Mouse (Mus musculus): ENCODE results near the gene Smyd1. TPM values are rescaled to one million over a fixed set of nuclear protein-coding genes. Genes with fewer than 3 reads are reported as not detected.

Gene Smyd1
- polyA plus RNA-seq (2016; fragmentation: Nextera tagmentation; extraction: Ambion mirVana), result 0.61 and 2.4 TPM in 2 replicates

- Histone ChIP-seq H3K4me3 (no peak within 1 kb of the TSS), H3K36me3 (no peaks in the 10 kb centered on the region), H3K27me3 (no peaks in the 10 kb centered on the region), H3K4me1 (no peaks in the 10 kb centered on the region), H3K27ac (no peak within 1 kb of the TSS), H3K9me3 (replicated peaks) (no peaks in the 10 kb centered on the region), H3K9ac (no peak within 1 kb of the TSS), H3K4me2 (replicated peaks) (no peak within 1 kb of the TSS)
- 84% methylated on average over 3 of the region's 3 CpGs for WGBS
- ATAC-seq (ENCODE audit: low FRiP score), result no peak
These were observed at the start of gene Smyd1 for GRCm38 (mm10) chr6:71321826-71322283. TSS of gene Smyd1 (minus strand) at chr6:71322233.

DNA sequence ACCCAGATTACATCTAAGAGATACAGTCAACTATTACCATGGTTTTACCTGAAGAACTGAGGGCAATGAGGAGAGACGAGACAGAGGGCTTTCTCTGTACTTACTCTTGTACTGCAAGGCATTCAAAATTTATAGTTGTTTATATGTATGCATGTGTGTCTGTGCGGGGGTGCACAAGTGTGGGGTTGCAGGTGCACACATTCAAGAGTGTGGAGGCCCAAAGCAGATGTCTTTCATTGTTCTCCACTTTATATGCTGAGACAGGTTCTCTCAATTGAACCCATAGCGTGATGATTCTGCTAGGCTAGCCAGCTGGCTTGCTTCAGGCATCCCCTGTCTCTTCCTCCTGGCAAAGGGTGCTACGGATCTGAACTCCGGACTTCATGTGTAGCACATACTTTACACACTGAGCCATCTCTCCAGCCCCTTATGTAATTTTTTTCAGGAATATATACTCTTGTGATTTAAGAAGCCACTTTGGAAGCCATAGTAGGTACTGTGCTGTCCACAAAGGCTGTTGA lies 49.1 kb upstream of the Smyd1 start:
- H3K27me3 ChIP-seq, result no peaks in the 10 kb centered on the region
- H3K9me3 ChIP-seq (replicated peaks), result no peaks in the 10 kb centered on the region
- no peak for ATAC-seq (ENCODE audit: low FRiP score)
- no peak overlapping the region for H3K9ac ChIP-seq
- H3K36me3 ChIP-seq, result no peaks in the 10 kb centered on the region
- 88% methylated on average over 5 of the region's 5 CpGs for WGBS
- H3K4me1 ChIP-seq, result no peaks in the 10 kb centered on the region
- no peak overlapping the region for H3K4me3 ChIP-seq
- H3K27ac ChIP-seq, result no peak overlapping the region
- no peak overlapping the region for H3K4me2 ChIP-seq (replicated peaks)

DNA sequence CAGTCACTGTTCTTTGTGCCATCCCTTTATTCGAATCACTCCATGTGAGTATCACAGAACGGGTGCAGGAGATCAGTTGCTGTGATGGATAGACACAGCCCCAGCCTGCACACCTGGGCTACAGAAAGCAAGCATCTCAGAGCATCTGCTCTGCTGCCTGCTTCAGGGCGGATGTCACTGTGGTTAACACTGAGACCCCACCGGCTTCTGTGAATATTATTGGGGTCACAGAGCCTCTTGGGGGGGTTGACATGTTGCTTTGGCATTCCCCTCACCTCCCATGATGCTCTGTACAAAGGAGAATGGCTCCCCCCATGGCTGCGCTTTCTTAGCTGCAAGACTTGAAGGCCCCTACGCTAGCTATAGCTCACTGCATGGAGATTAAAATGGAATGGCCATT lies 47.4 kb upstream of the Smyd1 start:
- Histone ChIP-seq H3K9ac (no peak overlapping the region), H3K36me3 (no peaks in the 10 kb centered on the region), H3K27me3 (no peaks in the 10 kb centered on the region), H3K9me3 (replicated peaks) (no peaks in the 10 kb centered on the region), H3K4me3 (no peak overlapping the region), H3K27ac (no peak overlapping the region), H3K4me2 (replicated peaks) (no peak overlapping the region), H3K4me1 (no peaks in the 10 kb centered on the region)
- no peak for ATAC-seq (ENCODE audit: low FRiP score)
- 88% methylated on average over 6 of the region's 6 CpGs for WGBS

DNA sequence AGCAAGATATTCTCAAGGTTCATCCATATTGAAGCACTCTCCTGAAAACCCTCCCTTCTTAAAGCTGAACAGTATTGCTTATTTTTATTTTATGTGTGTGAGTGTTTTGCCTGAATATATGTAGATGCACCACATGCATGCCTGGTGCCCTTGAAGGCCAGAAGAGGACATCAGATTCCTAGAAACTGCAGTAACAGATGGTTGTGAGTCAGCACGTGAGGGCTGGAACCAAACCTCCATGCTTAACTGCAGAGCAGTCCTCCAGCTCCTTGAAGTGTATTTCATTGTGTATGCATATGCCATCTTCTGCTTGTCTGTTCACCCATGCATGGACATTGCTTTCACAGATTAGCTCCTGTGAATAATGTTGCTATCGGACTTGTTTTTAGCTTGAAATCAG lies 42.0 kb upstream of the Smyd1 start:
- no peak overlapping the region for H3K27ac ChIP-seq
- H3K36me3 ChIP-seq, result no peaks in the 10 kb centered on the region
- H3K9ac ChIP-seq, result no peak overlapping the region
- 73% methylated on average over 2 of the region's 2 CpGs for WGBS
- no peaks in the 10 kb centered on the region for H3K4me1 ChIP-seq
- no peaks in the 10 kb centered on the region for H3K9me3 ChIP-seq (replicated peaks)
- ATAC-seq (ENCODE audit: low FRiP score), result no peak
- no peak overlapping the region for H3K4me3 ChIP-seq
- no peaks in the 10 kb centered on the region for H3K27me3 ChIP-seq
- H3K4me2 ChIP-seq (replicated peaks), result no peak overlapping the region

GRCm38 (mm10) chr6:71361156-71361670 lies 39.2 kb upstream of the Smyd1 start:
- no peak for ATAC-seq (ENCODE audit: low FRiP score)
- Histone ChIP-seq H3K36me3 (no peaks in the 10 kb centered on the region), H3K9me3 (replicated peaks) (no peaks in the 10 kb centered on the region), H3K4me1 (no peaks in the 10 kb centered on the region), H3K9ac (no peak overlapping the region), H3K4me2 (replicated peaks) (no peak overlapping the region), H3K4me3 (no peak overlapping the region), H3K27me3 (no peaks in the 10 kb centered on the region), H3K27ac (no peak overlapping the region)
- 88% methylated on average over 10 of the region's 10 CpGs for WGBS

DNA sequence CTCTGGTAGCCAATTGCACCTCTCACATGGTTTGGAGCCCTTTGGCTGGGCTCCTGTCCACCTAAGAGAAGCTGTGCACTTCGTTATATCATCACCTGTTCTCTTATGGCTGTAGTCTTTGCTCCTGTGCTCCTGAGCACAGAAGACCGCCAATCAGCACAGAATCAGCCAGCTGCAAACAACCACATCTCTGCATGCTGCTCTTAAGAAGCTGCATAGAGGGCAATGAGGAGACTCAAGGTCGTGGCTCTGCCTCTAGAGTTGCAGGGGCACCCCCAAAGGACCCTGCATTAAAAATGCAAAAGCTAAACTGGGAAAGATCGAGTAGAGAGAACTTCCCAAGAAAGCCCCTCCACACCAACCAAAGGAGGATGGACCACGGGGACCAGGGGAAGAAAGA lies 38.7 kb upstream of the Smyd1 start:
- Histone ChIP-seq H3K9me3 (replicated peaks) (no peaks in the 10 kb centered on the region), H3K4me3 (no peak overlapping the region), H3K36me3 (no peaks in the 10 kb centered on the region), H3K27ac (no peak overlapping the region), H3K9ac (no peak overlapping the region), H3K27me3 (no peaks in the 10 kb centered on the region), H3K4me2 (replicated peaks) (no peak overlapping the region), H3K4me1 (no peaks in the 10 kb centered on the region)
- ATAC-seq (ENCODE audit: low FRiP score), result no peak
- 71% methylated on average over 5 of the region's 5 CpGs for WGBS

- H3K4me2 ChIP-seq (replicated peaks), result no peak overlapping the region
- H3K4me3 ChIP-seq, result no peak overlapping the region
- 78% methylated on average over 4 of the region's 4 CpGs for WGBS
- H3K27ac ChIP-seq, result no peak overlapping the region
- H3K9ac ChIP-seq, result no peak overlapping the region
- H3K36me3 ChIP-seq, result no peaks in the 10 kb centered on the region
- H3K27me3 ChIP-seq, result no peaks in the 10 kb centered on the region
- H3K4me1 ChIP-seq, result no peaks in the 10 kb centered on the region
- no peaks in the 10 kb centered on the region for H3K9me3 ChIP-seq (replicated peaks)
- no peak for ATAC-seq (ENCODE audit: low FRiP score)
These were observed 38.2 kb upstream of the Smyd1 start for GRCm38 (mm10) chr6:71360221-71360620.

DNA sequence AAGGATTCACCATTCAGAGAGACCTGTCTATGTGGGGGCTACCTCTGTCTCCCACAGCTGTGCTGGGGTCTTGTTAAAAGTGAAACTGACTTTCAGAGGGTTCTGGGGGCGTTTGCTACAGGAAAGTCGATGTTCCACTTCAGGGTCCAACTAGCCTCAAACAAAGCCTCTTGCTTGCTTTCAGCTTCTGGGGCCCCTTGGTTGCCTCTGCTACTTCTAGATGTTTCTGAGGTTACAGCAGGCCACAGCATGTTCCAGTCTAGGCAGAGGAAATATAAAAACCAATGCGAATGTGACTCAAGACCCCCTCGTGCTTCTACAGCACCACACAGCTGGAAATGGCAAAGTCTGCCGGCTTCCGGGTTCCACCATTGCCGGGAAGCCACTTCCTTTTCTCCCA lies 35.5 kb upstream of the Smyd1 start:
- H3K27ac ChIP-seq, result no peak overlapping the region
- no peaks in the 10 kb centered on the region for H3K36me3 ChIP-seq
- H3K4me2 ChIP-seq (replicated peaks), result no peak overlapping the region
- no peaks in the 10 kb centered on the region for H3K4me1 ChIP-seq
- no peak overlapping the region for H3K4me3 ChIP-seq
- no peaks in the 10 kb centered on the region for H3K27me3 ChIP-seq
- WGBS, result 91% methylated on average over 7 of the region's 7 CpGs
- no peaks in the 10 kb centered on the region for H3K9me3 ChIP-seq (replicated peaks)
- ATAC-seq (ENCODE audit: low FRiP score), result no peak
- H3K9ac ChIP-seq, result no peak overlapping the region

DNA sequence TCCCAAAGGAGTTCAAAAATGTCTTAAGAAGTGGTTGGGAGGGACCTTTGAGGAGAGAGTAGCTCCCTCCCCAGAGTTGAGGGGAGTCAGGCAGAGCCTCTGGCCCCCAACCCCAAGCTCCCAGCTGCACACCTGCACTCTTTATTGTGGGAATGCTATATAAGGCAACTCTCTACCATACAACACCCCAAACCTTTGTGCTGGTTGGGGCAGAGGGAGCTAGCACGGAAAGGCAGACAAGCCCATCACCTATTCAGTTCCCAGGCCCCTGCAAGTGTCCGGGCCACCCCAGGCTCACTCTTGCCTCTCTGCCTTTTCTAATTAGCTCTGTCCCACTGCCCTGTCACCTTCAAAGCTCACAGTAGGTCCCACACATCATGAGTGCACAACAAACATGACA lies 31.7 kb upstream of the Smyd1 start:
- 83% methylated on average over 2 of the region's 2 CpGs for WGBS
- no peaks in the 10 kb centered on the region for H3K36me3 ChIP-seq
- H3K4me1 ChIP-seq, result no peaks in the 10 kb centered on the region
- H3K27ac ChIP-seq, result no peak overlapping the region
- no peak overlapping the region for H3K4me2 ChIP-seq (replicated peaks)
- H3K27me3 ChIP-seq, result no peaks in the 10 kb centered on the region
- H3K9ac ChIP-seq, result no peak overlapping the region
- H3K4me3 ChIP-seq, result no peak overlapping the region
- ATAC-seq (ENCODE audit: low FRiP score), result no peak
- H3K9me3 ChIP-seq (replicated peaks), result no peaks in the 10 kb centered on the region

DNA sequence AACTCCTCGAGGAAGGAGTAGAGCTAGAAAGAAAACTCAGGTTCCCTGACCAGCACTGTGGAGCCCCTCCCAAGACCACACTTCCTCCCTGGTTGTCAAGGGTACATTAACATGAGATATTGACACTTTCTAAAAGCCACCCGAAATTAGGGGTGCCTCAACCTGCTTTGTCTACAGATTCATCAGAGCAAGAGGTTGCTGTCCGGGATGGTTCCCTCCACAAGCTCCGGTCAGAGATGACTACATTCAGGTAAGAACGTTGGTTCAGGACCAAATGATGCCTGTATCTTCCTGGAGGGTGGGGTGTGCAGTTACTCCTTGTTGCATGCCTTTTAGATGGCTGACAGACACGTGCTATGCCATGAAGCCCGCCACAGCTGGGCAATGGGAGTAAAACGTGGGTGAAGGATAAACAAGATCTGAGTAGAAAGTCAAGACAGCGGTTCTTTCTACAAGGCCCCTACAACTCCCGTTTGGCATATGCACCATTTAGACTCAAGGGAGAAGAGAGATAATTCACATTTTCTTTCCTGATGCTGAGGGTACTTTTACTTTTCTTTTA lies 30.9 kb upstream of the Smyd1 start:
- H3K9ac ChIP-seq, result no peak overlapping the region
- no peaks in the 10 kb centered on the region for H3K4me1 ChIP-seq
- no peak overlapping the region for H3K27ac ChIP-seq
- H3K36me3 ChIP-seq, result no peaks in the 10 kb centered on the region
- H3K27me3 ChIP-seq, result no peaks in the 10 kb centered on the region
- H3K4me2 ChIP-seq (replicated peaks), result no peak overlapping the region
- no peak overlapping the region for H3K4me3 ChIP-seq
- no peak for ATAC-seq (ENCODE audit: low FRiP score)
- WGBS, result 87% methylated on average over 10 of the region's 10 CpGs
- peaks cover 2% of the 10 kb centered on the region; the same call in 1 of the 2 replicates for H3K9me3 ChIP-seq (replicated peaks)

- no peak overlapping the region for H3K4me2 ChIP-seq (replicated peaks)
- H3K4me3 ChIP-seq, result no peak overlapping the region
- no peaks in the 10 kb centered on the region for H3K27me3 ChIP-seq
- 93% methylated on average over 6 of the region's 6 CpGs for WGBS
- no peaks in the 10 kb centered on the region for H3K36me3 ChIP-seq
- peaks cover 4% of the 10 kb centered on the region; the same call in 1 of the 2 replicates for H3K9me3 ChIP-seq (replicated peaks)
- ATAC-seq (ENCODE audit: low FRiP score), result no peak
- H3K27ac ChIP-seq, result no peak overlapping the region
- H3K9ac ChIP-seq, result no peak overlapping the region
- H3K4me1 ChIP-seq, result no peaks in the 10 kb centered on the region
These were observed 30.2 kb upstream of the Smyd1 start for GRCm38 (mm10) chr6:71352201-71352600.

DNA sequence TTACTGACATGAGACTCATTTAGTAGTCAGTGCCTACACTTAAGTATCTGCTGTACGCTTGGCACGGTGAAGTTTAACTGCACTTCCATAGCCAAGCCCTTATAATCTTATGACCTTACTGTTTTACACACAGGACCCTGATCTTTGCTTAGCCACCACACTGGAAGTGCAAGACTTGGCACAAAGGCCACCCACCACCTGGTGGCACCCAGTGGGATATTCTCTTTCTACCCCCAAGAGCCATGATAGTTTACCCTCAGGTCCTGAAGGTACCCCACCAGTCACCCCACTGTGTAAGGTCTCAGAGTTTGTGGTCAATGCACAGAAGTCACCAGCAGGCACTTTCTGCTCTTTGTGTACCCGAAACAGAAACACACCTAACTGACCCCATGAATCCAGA lies 29.2 kb upstream of the Smyd1 start:
- 97% methylated on average over 3 of the region's 3 CpGs for WGBS
- Histone ChIP-seq H3K9me3 (replicated peaks) (peaks cover 4% of the 10 kb centered on the region; the same call in 1 of the 2 replicates), H3K9ac (no peak overlapping the region), H3K27ac (no peak overlapping the region), H3K4me2 (replicated peaks) (no peak overlapping the region), H3K36me3 (no peaks in the 10 kb centered on the region), H3K27me3 (no peaks in the 10 kb centered on the region), H3K4me3 (no peak overlapping the region), H3K4me1 (no peaks in the 10 kb centered on the region)
- ATAC-seq (ENCODE audit: low FRiP score), result no peak

DNA sequence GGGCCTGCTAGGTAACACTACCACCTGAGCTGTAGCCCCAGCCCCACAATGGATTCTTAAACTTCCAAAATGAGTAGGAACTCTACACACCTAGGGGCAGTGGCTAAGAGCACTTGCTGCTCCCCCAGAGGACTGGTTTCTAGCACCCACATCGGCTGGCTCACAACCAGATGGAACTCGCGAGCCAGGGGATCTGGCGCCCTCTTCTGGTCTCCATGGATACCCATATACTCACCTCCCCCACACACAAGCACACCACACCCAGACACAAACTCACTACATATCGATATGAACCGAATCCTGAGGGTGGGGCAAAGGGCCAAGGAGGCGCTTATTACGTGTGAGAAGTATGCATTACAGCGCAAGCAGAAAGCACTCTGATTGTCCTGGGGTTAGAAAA lies 26.0 kb upstream of the Smyd1 start:
- Histone ChIP-seq H3K27ac (no peak overlapping the region), H3K4me2 (replicated peaks) (no peak overlapping the region), H3K27me3 (no peaks in the 10 kb centered on the region), H3K4me3 (no peak overlapping the region), H3K4me1 (no peaks in the 10 kb centered on the region), H3K36me3 (no peaks in the 10 kb centered on the region), H3K9me3 (replicated peaks) (peaks cover 4% of the 10 kb centered on the region; the same call in 1 of the 2 replicates), H3K9ac (no peak overlapping the region)
- 95% methylated on average over 9 of the region's 9 CpGs for WGBS
- no peak for ATAC-seq (ENCODE audit: low FRiP score)
